Mouse (Mus musculus) heart, embryonic 10.5 days (tissue): ENCODE results near the gene Pla1a. TPM values are rescaled to one million over a fixed set of nuclear protein-coding genes. Genes with fewer than 3 reads are reported as not detected.

Source experiments
- DNase-seq: peaks from one replicate; pipeline ENCODE4 v3.0.0-alpha.2; 2017; ENCODE audit warnings: low spot score
- H3K27ac ChIP-seq: fragments of 300-500 bp; sonication (generic); 2 replicates; pipeline ENCODE4 v1.5.1; 2016; ENCODE audit warnings: mild to moderate bottlenecking
- H3K27me3 ChIP-seq: fragments of 300-500 bp; sonication (generic); 2 replicates; pipeline ENCODE4 v1.6.1; 2016; ENCODE audit warnings: mild to moderate bottlenecking; ENCODE audit not compliant: poor library complexity, insufficient read depth, severe bottlenecking
- H3K36me3 ChIP-seq: fragments of 300-500 bp; sonication (generic); 2 replicates; pipeline ENCODE4 v1.6.1; 2016; ENCODE audit warnings: mild to moderate bottlenecking, moderate library complexity
- H3K4me1 ChIP-seq: fragments of 300-500 bp; sonication (generic); 2 replicates; pipeline ENCODE4 v1.6.1; 2016; ENCODE audit warnings: mild to moderate bottlenecking
- H3K4me3 ChIP-seq: fragments of 300-500 bp; sonication (generic); 2 replicates; pipeline ENCODE4 v1.5.1; 2016; ENCODE audit warnings: mild to moderate bottlenecking, moderate library complexity
- H3K9me3 ChIP-seq: fragments of 300-500 bp; sonication (generic); 2 replicates; pipeline ENCODE4 v1.6.1; 2016; ENCODE audit warnings: mild to moderate bottlenecking, moderate library complexity
- WGBS: fragments of 180-500 bp; shearing (Covaris S2); methylation state at CpG from one replicate; pipeline ENCODE4 v1.1.7; 2016; 5-methylcytosine and 5-hydroxymethylcytosine counted together
- polyA plus RNA-seq: library from polyadenylated mRNA; unstranded; fragments of >200 nt; fragmentation: Nextera tagmentation; extraction: Ambion mirVana; gene quantifications from 2 replicates; pipeline ENCODE4 v1.2.1, GENCODE M21; 2016

The Pla1a gene
- polyA plus RNA-seq, 1 experiment from 2014 or later = 0.19 TPM

DNA sequence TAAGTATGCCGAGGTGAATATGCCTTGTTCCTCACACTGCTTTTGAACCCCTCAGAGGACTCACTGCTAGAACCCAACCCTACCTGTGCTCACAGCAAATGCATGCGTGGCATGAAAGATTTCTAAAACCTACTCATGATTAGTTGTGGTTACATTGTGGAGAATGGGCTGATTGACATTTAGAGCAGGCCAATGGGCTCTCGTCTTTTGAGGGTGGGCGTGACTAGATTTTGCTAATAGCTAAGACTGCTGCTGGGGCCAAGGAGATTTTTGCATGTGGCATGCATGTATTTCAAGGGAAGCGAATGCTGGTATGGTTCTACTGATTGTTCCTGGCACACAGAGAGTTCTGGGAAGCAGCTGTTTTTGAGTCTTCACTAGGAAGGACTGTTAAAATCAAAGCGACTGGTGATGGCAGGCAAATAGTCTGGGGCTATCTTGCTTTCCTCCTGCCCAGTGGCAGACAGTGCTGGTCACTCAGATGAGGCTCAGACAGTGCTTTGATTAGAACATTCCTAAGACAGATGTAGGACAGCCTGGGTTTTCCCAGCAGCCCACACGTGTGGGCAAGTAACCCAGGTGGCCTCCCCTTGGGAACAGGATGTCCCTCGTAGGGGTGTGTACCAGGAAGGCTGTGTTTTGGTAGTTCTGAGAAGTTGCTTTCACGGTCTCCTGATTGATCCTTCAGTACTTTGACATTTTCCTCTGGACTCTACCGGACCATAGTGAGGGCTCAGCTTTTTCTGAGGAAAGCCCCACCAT lies 58.4 kb downstream of the Pla1a start:
- Histone ChIP-seq H3K9me3 (no peaks in the 10 kb centered on the region), H3K4me1 (peaks cover 72% of the 10 kb centered on the region), H3K36me3 (peaks cover 87% of the 10 kb centered on the region), H3K27me3 (no peaks in the 10 kb centered on the region), H3K27ac (no peak overlapping the region), H3K4me3 (peak overlapping the region; percentile 23; the same call in 1 of the 2 replicates)
- 68% methylated on average over 10 of the region's 10 CpGs for WGBS
- peak; percentile 75 for DNase-seq

DNA sequence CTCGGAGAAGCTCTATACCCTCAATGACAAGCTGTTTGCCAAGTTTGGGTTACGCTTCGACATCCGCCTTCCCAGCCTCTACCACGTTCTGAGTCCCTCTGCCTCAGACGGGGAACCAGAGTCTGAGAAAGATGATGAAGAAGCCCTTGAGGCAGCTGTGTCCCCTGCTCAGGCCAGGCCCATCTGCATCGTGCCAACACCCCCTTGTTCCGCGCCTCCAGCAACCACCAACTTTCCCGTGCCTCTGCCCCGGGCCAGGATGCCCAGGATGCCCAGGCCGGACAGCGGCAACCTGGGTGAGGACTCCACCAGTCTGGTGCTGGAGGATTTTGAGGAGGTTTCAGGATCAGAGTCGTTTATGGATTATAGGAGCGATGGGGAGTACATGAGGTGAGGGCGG lies 59.0 kb downstream of the Pla1a start:
- Histone ChIP-seq H3K4me3 (peak overlapping the region; percentile 23), H3K9me3 (no peaks in the 10 kb centered on the region), H3K36me3 (peaks cover 91% of the 10 kb centered on the region), H3K27me3 (no peaks in the 10 kb centered on the region), H3K4me1 (peaks cover 78% of the 10 kb centered on the region), H3K27ac (no peak overlapping the region; the same call in 1 of the 2 replicates)
- DNase-seq = peak; percentile 68
- WGBS = 83% methylated on average over 16 of the region's 16 CpGs

DNA sequence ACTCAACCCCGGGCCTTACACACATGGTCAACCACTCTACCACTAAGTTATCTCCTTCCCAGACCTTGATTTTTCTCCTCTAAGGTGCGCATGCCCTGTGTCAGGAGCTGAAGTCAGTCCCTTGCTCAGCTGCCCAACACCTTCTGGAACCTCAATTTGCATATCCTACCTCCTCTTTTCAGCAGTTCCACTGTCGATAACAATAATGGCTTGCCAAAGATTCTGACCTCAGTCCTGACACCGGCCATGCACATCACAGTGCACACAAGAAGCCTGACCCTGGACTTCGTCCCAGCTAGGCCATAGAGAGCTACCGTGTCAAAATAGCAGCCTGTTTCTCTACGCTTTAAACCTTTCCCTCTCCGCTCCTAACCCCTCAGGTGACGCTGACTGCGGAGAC lies 59.5 kb downstream of the Pla1a start:
- 75% methylated on average over 10 of the region's 10 CpGs for WGBS
- peak; percentile 73 for DNase-seq
- peaks cover 89% of the 10 kb centered on the region for H3K36me3 ChIP-seq
- H3K27ac ChIP-seq = no peak overlapping the region; the same call in 1 of the 2 replicates
- no peaks in the 10 kb centered on the region for H3K27me3 ChIP-seq
- H3K9me3 ChIP-seq = no peaks in the 10 kb centered on the region
- peak overlapping the region; percentile 23; the same call in 1 of the 2 replicates for H3K4me3 ChIP-seq
- peaks cover 79% of the 10 kb centered on the region for H3K4me1 ChIP-seq

DNA sequence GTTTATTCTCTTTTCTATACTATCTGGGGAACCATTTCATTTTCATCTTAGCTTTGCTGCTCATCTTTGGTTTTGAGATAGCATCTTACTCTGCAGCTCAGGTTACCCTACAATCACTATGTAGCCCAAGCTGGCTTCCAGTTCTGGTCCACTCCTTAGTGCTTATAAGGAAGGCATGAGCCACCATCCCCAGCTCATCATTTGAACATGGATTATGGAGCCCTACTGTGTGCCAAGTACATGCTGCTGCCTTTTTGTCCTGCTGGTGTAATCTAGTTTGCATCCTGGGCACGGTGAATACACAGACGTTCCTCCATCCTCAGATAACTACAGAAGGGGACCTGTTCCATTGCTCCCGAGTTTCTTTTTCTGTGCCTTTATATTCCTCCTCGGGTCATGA lies 60.1 kb downstream of the Pla1a start:
- 75% methylated on average over 4 of the region's 4 CpGs for WGBS
- Histone ChIP-seq H3K36me3 (peaks cover 86% of the 10 kb centered on the region), H3K4me3 (no peak overlapping the region), H3K27me3 (no peaks in the 10 kb centered on the region), H3K4me1 (peaks cover 81% of the 10 kb centered on the region), H3K27ac (no peak overlapping the region), H3K9me3 (no peaks in the 10 kb centered on the region)
- DNase-seq = no peak

DNA sequence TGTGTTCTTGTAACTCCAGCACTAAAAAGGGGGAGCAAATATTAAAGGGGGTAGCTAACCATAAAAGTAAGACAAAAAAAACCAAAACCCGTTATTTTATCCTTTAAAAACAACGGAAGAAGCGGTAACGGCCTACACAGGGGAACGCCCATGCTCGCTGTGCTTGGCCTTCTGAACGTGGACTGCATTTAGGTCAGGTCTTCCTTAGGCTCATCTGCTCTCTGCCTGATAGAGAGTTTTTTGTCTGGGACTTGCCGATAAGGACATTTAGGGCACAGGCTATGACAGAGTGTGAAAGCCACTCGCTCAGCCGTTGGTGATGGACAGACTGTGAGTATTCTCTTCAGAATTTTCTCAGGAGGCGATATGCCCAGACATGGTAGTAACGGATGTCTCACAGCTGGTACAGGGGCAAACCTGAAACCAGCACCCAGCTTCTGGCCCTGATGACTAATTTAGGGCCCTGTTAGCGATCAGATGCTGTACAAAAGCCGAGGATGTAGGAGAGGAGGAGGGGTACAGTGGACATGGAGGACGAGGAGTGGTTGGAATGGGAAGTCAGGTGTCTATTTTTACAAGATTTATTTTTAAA lies 61.1 kb downstream of the Pla1a start:
- H3K27ac ChIP-seq = peak overlapping the region; percentile 50; the same call in 1 of the 2 replicates
- no peaks in the 10 kb centered on the region for H3K27me3 ChIP-seq
- 73% methylated on average over 15 of the region's 15 CpGs for WGBS
- DNase-seq = peak; percentile 92
- H3K4me1 ChIP-seq = peaks cover 77% of the 10 kb centered on the region
- H3K9me3 ChIP-seq = no peaks in the 10 kb centered on the region
- H3K36me3 ChIP-seq = peaks cover 75% of the 10 kb centered on the region
- H3K4me3 ChIP-seq = no peak overlapping the region

DNA sequence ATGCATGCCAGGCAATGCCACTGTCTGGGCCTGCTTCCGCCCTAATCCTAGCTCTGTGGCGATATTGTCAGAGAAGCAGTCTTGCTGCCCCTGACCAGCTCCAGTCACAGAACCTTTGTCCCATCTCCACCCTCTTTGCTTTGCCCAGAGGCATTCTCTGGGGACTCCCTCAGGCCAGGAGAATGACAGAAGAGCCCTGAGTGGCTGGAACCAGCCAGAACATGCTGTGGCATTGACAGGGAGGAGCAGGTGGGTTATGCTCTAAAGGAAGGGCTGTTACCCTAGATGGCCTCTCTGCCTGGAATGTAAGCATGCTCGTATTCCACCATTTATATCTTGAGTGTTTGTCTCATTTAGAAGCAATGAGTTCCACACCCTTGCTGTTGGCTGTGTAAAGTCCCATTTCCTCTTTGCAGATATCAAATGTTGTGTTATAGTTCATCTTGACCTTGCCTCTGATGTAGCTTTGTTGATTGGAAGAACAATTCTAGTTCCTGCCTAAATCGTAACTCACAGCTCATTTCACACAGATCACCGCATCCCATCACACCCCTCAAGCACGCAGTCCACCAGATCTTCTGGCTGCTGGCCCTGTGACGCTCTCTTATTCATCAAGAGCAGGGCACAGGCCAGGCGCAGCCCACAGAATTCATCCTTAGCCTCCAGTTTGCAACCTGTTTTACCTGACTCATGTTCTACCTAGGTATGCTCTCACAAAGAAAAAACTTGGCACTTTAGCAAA lies 62.1 kb downstream of the Pla1a start:
- Histone ChIP-seq H3K27me3 (no peaks in the 10 kb centered on the region), H3K4me1 (peaks cover 67% of the 10 kb centered on the region), H3K4me3 (no peak overlapping the region), H3K9me3 (no peaks in the 10 kb centered on the region), H3K36me3 (peaks cover 70% of the 10 kb centered on the region), H3K27ac (peak overlapping the region; percentile 75)
- DNase-seq = peak; percentile 73
- 74% methylated on average over 8 of the region's 8 CpGs for WGBS

DNA sequence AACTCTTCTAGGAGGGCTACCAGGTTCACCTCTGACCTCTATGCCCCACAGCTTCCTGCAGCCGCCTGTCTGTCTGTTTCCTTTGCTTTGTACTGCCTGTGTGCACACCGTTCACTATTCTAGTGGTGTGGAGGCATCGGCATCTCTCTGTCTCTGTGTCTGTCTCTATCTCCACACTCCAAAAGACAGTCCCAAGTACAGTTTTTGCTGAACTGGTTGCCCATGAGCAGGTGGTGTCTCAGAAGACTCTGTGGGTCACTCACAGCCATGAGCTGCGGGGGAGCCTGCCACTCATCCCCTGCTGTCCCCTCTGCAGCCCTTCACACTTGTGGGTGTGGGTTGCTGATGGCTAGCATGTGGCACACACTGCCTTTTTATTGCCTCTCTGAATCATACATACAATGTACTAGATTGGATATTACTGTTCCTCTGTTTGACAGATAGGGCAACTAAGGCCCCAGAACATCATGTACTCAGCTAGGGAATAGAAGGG lies 62.9 kb downstream of the Pla1a start:
- no peaks in the 10 kb centered on the region for H3K9me3 ChIP-seq
- peaks cover 70% of the 10 kb centered on the region for H3K36me3 ChIP-seq
- no peaks in the 10 kb centered on the region for H3K27me3 ChIP-seq
- DNase-seq = peak; percentile 57
- 72% methylated on average over 4 of the region's 4 CpGs for WGBS
- H3K27ac ChIP-seq = peak overlapping the region; percentile 75
- H3K4me3 ChIP-seq = no peak overlapping the region
- peaks cover 60% of the 10 kb centered on the region for H3K4me1 ChIP-seq

DNA sequence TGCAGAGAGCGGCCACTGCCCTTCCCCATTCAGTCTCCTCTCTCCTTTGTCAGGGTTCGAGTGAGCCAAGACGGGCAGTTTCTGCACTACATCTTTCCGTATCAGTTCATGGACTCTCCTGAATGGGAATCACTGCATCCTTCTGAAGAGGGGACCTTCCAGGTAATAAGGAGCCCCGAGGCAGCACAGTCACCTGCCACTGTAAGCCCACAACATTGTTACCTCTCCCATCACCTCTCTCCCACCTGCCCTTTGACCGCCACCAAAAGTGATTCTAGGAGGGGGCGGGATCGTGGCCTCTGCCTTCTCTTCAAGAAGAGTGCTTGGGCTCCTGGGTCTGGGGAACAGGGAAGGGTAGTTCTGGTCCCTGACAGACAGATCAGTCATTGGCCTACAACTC lies 63.5 kb downstream of the Pla1a start:
- H3K36me3 ChIP-seq = peaks cover 64% of the 10 kb centered on the region
- no peaks in the 10 kb centered on the region for H3K27me3 ChIP-seq
- no peak overlapping the region for H3K4me3 ChIP-seq
- H3K9me3 ChIP-seq = no peaks in the 10 kb centered on the region
- WGBS = 87% methylated on average over 8 of the region's 8 CpGs
- H3K4me1 ChIP-seq = peaks cover 53% of the 10 kb centered on the region
- DNase-seq = peak; percentile 69
- H3K27ac ChIP-seq = peak overlapping the region; percentile 75; the same call in 1 of the 2 replicates

DNA sequence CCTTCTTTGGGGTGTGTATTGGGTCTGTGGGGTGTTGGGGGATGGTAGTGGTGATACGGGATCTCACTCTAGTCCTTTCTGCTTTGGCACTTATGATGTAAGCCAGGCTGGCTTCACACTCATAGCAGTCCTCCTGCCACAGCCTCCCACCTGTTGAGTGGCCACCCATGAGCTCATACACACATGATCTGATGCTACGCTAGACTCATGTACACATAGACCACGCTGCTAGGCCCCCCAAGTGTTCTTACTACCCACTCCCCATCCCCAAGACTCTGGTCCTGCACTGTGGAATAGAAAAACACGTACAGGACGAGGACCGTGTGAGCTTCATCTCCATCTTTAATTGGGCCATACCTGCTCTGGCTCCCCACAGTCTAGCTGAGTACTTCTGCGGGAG lies 63.9 kb downstream of the Pla1a start:
- H3K4me1 ChIP-seq = peaks cover 52% of the 10 kb centered on the region
- DNase-seq = peak; percentile 69
- H3K27ac ChIP-seq = no peak overlapping the region
- H3K4me3 ChIP-seq = no peak overlapping the region
- H3K36me3 ChIP-seq = peaks cover 60% of the 10 kb centered on the region
- no peaks in the 10 kb centered on the region for H3K9me3 ChIP-seq
- no peaks in the 10 kb centered on the region for H3K27me3 ChIP-seq
- 77% methylated on average over 7 of the region's 7 CpGs for WGBS

DNA sequence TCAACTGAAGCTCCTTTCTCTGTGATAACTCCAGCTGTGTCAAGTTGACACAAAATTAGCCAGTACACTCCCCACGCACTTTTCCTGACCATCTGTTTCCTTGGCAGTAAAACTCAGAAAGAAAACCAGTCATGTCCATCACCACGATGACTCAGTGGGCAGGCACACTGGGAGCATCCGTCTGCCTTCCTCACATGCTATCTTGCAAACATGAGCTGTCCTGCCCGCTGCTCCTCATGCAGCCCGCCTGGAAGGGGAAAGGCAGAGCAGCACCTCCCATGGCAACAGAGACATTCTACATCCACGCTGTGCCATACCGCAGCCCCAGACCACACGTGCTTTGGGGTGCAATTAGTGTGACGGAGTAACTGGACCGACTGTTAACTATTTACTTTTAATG lies 64.6 kb downstream of the Pla1a start:
- no peak overlapping the region for H3K27ac ChIP-seq
- no peaks in the 10 kb centered on the region for H3K9me3 ChIP-seq
- H3K36me3 ChIP-seq = peaks cover 56% of the 10 kb centered on the region
- no peaks in the 10 kb centered on the region for H3K27me3 ChIP-seq
- H3K4me3 ChIP-seq = no peak overlapping the region
- 45% methylated on average over 10 of the region's 10 CpGs for WGBS
- DNase-seq = peak; percentile 83
- H3K4me1 ChIP-seq = peaks cover 51% of the 10 kb centered on the region

DNA sequence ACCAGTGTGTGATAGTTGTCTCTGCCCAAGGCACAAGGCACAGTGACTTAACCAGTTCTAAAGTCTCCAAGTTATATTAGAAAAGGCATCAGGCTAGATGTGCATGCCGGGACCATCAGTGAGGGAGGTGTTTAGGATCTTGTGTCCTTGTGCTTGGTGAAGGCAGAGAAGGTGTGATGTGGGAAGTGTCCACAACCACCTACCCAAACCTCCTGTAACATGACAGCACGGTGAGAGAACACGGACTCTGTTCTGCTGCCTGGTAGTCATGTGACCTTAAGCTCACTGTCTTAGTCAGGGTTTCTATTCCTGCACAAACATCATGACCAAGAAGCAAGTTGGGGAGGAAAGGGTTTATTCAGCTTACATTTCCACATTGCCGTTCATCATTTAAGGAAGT lies 66.7 kb downstream of the Pla1a start:
- Histone ChIP-seq H3K9me3 (no peaks in the 10 kb centered on the region), H3K4me3 (peak overlapping the region; percentile 65), H3K4me1 (peaks cover 54% of the 10 kb centered on the region), H3K36me3 (peaks cover 41% of the 10 kb centered on the region), H3K27me3 (no peaks in the 10 kb centered on the region), H3K27ac (peak overlapping the region; percentile 91)
- peak; percentile 70 for DNase-seq
- 54% methylated on average over 4 of the region's 4 CpGs for WGBS

DNA sequence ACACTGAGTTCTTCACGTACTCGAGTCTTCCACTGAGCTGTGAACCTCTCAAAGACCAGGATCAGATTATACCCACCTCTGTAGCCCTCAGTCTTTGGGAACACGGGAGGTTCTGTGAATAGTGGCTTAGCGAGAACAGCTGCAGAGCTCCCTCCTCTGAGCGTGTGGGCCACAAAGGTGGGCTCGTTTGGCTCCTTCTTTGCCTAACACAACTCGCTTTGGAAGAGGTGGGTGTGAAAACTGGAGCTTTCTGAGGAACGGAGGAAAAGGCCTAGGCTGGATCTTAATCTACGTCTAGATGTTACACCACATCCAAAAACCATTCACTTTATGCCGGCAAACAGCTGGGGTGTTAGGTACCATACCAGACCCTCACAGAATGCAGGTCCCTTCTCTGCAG lies 67.6 kb downstream of the Pla1a start:
- H3K27me3 ChIP-seq = no peaks in the 10 kb centered on the region
- no peak for DNase-seq
- H3K9me3 ChIP-seq = no peaks in the 10 kb centered on the region
- WGBS = 47% methylated on average over 10 of the region's 10 CpGs
- H3K36me3 ChIP-seq = peaks cover 33% of the 10 kb centered on the region
- peaks cover 55% of the 10 kb centered on the region for H3K4me1 ChIP-seq
- peak overlapping the region; percentile 65 for H3K4me3 ChIP-seq
- peak overlapping the region; percentile 91 for H3K27ac ChIP-seq

DNA sequence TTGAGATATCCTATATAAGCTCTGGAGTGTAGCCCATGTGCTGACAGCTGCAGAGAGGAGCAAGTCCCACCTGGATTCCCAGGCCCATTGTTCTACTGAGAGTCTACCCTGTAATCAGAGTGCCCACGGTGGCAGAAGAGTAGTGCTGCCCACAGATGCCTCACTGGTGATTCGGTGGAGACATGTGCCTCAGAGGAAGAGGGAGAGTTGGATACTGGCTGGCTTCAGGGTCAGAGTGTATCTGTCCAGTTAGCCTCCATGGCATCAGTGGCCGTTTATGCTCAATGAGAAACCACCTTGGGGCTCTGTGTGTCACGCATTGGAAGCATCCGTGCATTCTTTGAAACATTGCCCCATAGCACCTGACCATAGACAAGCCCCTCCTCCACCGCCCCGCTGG lies 69.3 kb downstream of the Pla1a start:
- 33% methylated on average over 7 of the region's 7 CpGs for WGBS
- Histone ChIP-seq H3K4me1 (peaks cover 54% of the 10 kb centered on the region), H3K36me3 (peaks cover 16% of the 10 kb centered on the region), H3K9me3 (no peaks in the 10 kb centered on the region), H3K27me3 (no peaks in the 10 kb centered on the region), H3K27ac (peak overlapping the region; percentile 91), H3K4me3 (peak overlapping the region; percentile 65)
- DNase-seq = no peak
